Mouse (Mus musculus): ENCODE data around the gene Dync2li1. TPM values are rescaled to one million over a fixed set of nuclear protein-coding genes. Genes with fewer than 3 reads are reported as not detected.
A peak's percentile ranks its signal among the peaks of the same experiment; 100 is the strongest.

Dync2li1 gene
- polyA plus RNA-seq, 1 experiment, result not detected

GRCm38 (mm10) chr17:84696537-84696936, 70.2 kb downstream of the Dync2li1 start:
- peaks cover under 1% of the 10 kb centered on the region; the same call in 1 of the 2 replicates for H3K4me1 ChIP-seq (ENCODE audit: control insufficient read depth, insufficient read depth, low read length)
- TF ChIP-seq CTCF (IDR thresholded peaks at IDR 0.05; ENCODE audit: insufficient read depth, low read depth, low read length) (no peak), POLR2A (IDR thresholded peaks at IDR 0.05; ENCODE audit: insufficient read depth, low read depth, low read length) (no peak)
- no peak overlapping the region for H3K27ac ChIP-seq (ENCODE audit: insufficient read depth, low read depth, low read length)
- no peak overlapping the region for H3K4me3 ChIP-seq (ENCODE audit: insufficient read depth, low read depth, low read length)
- WGBS, result 84% methylated on average over 6 of the region's 6 CpGs

- no peak overlapping the region for H3K27ac ChIP-seq (ENCODE audit: insufficient read depth, low read depth, low read length)
- TF ChIP-seq CTCF (IDR thresholded peaks at IDR 0.05; ENCODE audit: insufficient read depth, low read depth, low read length), result peak; percentile 59
- no peak for TF ChIP-seq POLR2A (IDR thresholded peaks at IDR 0.05; ENCODE audit: insufficient read depth, low read depth, low read length)
- peaks cover 4% of the 10 kb centered on the region; the same call in 1 of the 2 replicates for H3K4me1 ChIP-seq (ENCODE audit: control insufficient read depth, insufficient read depth, low read length)
- no peak overlapping the region for H3K4me3 ChIP-seq (ENCODE audit: insufficient read depth, low read depth, low read length)
- 19% methylated on average over 5 of the region's 5 CpGs for WGBS
These were observed 72.4 kb downstream of the Dync2li1 start for GRCm38 (mm10) chr17:84698727-84699126.

Other genes starting within 250 kb of the Dync2li1 start
- not detected in 2 replicates for gene Thada, start 160.3 kb upstream of the Dync2li1 start, polyA plus RNA-seq (2012; ENCODE audit: insufficient read depth, insufficient read length, low replicate concordance, missing spikeins)
- not detected in 2 replicates for gene Plekhh2, start 114.6 kb upstream of the Dync2li1 start, polyA plus RNA-seq (2012; ENCODE audit: insufficient read depth, insufficient read length, low replicate concordance, missing spikeins)
- gene Abcg8, start 49.8 kb downstream of the Dync2li1 start, polyA plus RNA-seq (2012; ENCODE audit: insufficient read depth, insufficient read length, low replicate concordance, missing spikeins), result not detected in 2 replicates
- not detected in 2 replicates for gene Abcg5, start 56.5 kb downstream of the Dync2li1 start, polyA plus RNA-seq (2012; ENCODE audit: insufficient read depth, insufficient read length, low replicate concordance, missing spikeins)
- not detected in 2 replicates for gene Lrpprc, start 164.3 kb downstream of the Dync2li1 start, polyA plus RNA-seq (2012; ENCODE audit: insufficient read depth, insufficient read length, low replicate concordance, missing spikeins)

Measured in olfactory bulb, adult 2 months (tissue).